In the genomic region with DNA sequence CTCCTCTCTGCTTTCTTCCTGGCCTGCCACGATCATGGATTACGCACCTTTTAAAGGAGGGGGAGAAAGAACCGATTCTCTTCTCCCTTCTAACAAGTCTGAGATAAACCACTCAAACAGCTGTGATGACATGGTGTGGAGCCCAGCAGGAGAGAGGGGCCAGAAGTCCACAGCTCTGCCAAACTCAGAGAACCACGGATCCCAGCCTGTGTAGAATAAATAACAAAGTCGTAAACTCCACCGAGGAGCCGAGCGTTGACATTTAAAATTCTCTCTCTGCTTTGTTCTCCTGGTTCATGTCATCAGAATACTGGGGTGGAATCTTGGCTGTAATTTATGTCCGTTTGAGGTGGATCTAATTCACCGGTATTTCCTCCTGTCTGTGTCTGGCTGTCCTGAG, we compare ENCODE assay signal across 16 mouse cellular contexts. TPM values are rescaled to one million over a fixed set of nuclear protein-coding genes. Genes with fewer than 3 reads are reported as not detected.
DNase-seq lines count a peak whose midpoint lies in the region; ATAC-seq lines count a peak whose summit lies in the region.
"Had no signal": no experiment of that assay in that cellular context is flagged by ENCODE, and none has a peak within 500 bp of the region (broad histone marks: within the 10 kb centered on the region; RNA-seq: fewer than 3 reads in every experiment).

No protein-coding gene starts in this region.

- no peak for ATAC-seq in hindbrain, embryonic 12.5 days (ENCODE audit: low FRiP score)
- ATAC-seq in neural tube, embryonic 11.5 days (ENCODE audit: insufficient read depth, low FRiP score, low TSS enrichment): no peak
- ATAC-seq in neural tube, embryonic 12.5 days (ENCODE audit: low FRiP score, low read depth): no peak
- ATAC-seq in CD4-positive, CD25-positive, alpha-beta regulatory T cell, adult 4 months: no peak
- ATAC-seq in heart, embryonic 12.5 days (ENCODE audit: insufficient number of reproducible peaks, low FRiP score): no peak
- ATAC-seq: Patski had no signal

- 0 out of 2 replicates have a peak overlapping the region, but pooled peaks have one; percentile 5 for H3K27ac ChIP-seq in hindbrain, embryonic 12.5 days
- no peak overlapping the region for H3K27ac ChIP-seq in hindbrain, embryonic 10.5 days
- H3K27ac ChIP-seq in neural tube, embryonic 11.5 days (ENCODE audit: low read depth, low read length): 0 out of 2 replicates have a peak overlapping the region, but pooled peaks have one; percentile 45
- 0 out of 2 replicates have a peak overlapping the region, but pooled peaks have one; percentile 50 for H3K27ac ChIP-seq in neural tube, embryonic 12.5 days
- H3K27ac ChIP-seq in heart, embryonic 12.5 days (ENCODE audit: poor library complexity, severe bottlenecking): no peak overlapping the region
- H3K27ac ChIP-seq: heart, embryonic 13.5 days; liver, embryonic 15.5 days had no signal

- H3K4me3 ChIP-seq in hindbrain, embryonic 12.5 days: no peak overlapping the region
- H3K4me3 ChIP-seq in hindbrain, embryonic 10.5 days: no peak overlapping the region
- no peak overlapping the region for H3K4me3 ChIP-seq in neural tube, embryonic 11.5 days (ENCODE audit: low read depth, low read length)
- no peak overlapping the region for H3K4me3 ChIP-seq in neural tube, embryonic 12.5 days
- H3K4me3 ChIP-seq in heart, embryonic 12.5 days: no peak overlapping the region
- H3K4me3 ChIP-seq: heart, embryonic 13.5 days; liver, embryonic 15.5 days had no signal

- no peak overlapping the region for H3K4me2 ChIP-seq in hindbrain, embryonic 12.5 days (replicated peaks)
- H3K4me2 ChIP-seq in neural tube, embryonic 11.5 days (ENCODE audit: low read depth): no peak overlapping the region
- peak overlapping the region; percentile 19; the same call in 1 of the 2 replicates for H3K4me2 ChIP-seq in neural tube, embryonic 12.5 days (replicated peaks)
- no peak overlapping the region for H3K4me2 ChIP-seq in heart, embryonic 12.5 days
- H3K4me2 ChIP-seq: heart, embryonic 13.5 days; liver, embryonic 15.5 days had no signal

- H3K36me3 ChIP-seq in hindbrain, embryonic 12.5 days: no peaks in the 10 kb centered on the region
- H3K36me3 ChIP-seq in hindbrain, embryonic 10.5 days: no peaks in the 10 kb centered on the region
- no peaks in the 10 kb centered on the region for H3K36me3 ChIP-seq in neural tube, embryonic 11.5 days (ENCODE audit: control insufficient read depth, insufficient read depth, low read length)
- H3K36me3 ChIP-seq in neural tube, embryonic 12.5 days: no peaks in the 10 kb centered on the region
- H3K36me3 ChIP-seq in heart, embryonic 12.5 days: no peaks in the 10 kb centered on the region
- H3K36me3 ChIP-seq: heart, embryonic 13.5 days; liver, embryonic 15.5 days had no signal

- DNase-seq in hindbrain, embryonic 10.5 days (ENCODE audit: low spot score): no peak
- no peak for DNase-seq in neural tube, embryonic 11.5 days (ENCODE audit: low spot score)
- DNase-seq in neural tube, embryonic 10.5 days (ENCODE audit: extremely low spot score, low spot score): no peak
- DNase-seq in thymus, postnatal 4 days: no peak
- DNase-seq: cerebellum, adult 11 months; cerebellum, postnatal 25 days; heart, postnatal 4 days; lung, postnatal 14 days; retina, postnatal 1 day had no signal

- no peaks in the 10 kb centered on the region for H3K9me3 ChIP-seq in hindbrain, embryonic 12.5 days (replicated peaks)
- H3K9me3 ChIP-seq in hindbrain, embryonic 10.5 days: no peaks in the 10 kb centered on the region
- no peaks in the 10 kb centered on the region for H3K9me3 ChIP-seq in neural tube, embryonic 11.5 days (ENCODE audit: control insufficient read depth, low read length)
- H3K9me3 ChIP-seq in neural tube, embryonic 12.5 days: no peaks in the 10 kb centered on the region
- H3K9me3 ChIP-seq in heart, embryonic 12.5 days (replicated peaks): no peaks in the 10 kb centered on the region
- H3K9me3 ChIP-seq: heart, embryonic 13.5 days; liver, embryonic 15.5 days had no signal

- peaks cover 31% of the 10 kb centered on the region for H3K27me3 ChIP-seq in hindbrain, embryonic 12.5 days
- peaks cover 48% of the 10 kb centered on the region for H3K27me3 ChIP-seq in hindbrain, embryonic 10.5 days (ENCODE audit: insufficient read depth, poor library complexity, severe bottlenecking)
- H3K27me3 ChIP-seq in neural tube, embryonic 11.5 days (ENCODE audit: control insufficient read depth, insufficient read depth, low read length): peaks cover 3% of the 10 kb centered on the region; the same call in 1 of the 2 replicates
- H3K27me3 ChIP-seq in neural tube, embryonic 12.5 days (replicated peaks): peaks cover 3% of the 10 kb centered on the region; the same call in 1 of the 2 replicates
- H3K27me3 ChIP-seq in heart, embryonic 12.5 days (replicated peaks): peaks cover 54% of the 10 kb centered on the region

- WGBS in hindbrain, embryonic 12.5 days: 55% methylated on average over 10 of the region's 10 CpGs
- WGBS in hindbrain, embryonic 10.5 days: 65% methylated on average over 10 of the region's 10 CpGs
- 34% methylated on average over 10 of the region's 10 CpGs for WGBS in neural tube, embryonic 11.5 days
- 33% methylated on average over 10 of the region's 10 CpGs for WGBS in neural tube, embryonic 12.5 days
- WGBS in heart, embryonic 12.5 days: 29% methylated on average over 10 of the region's 10 CpGs

- no peak overlapping the region for H3K9ac ChIP-seq in hindbrain, embryonic 12.5 days
- H3K9ac ChIP-seq in neural tube, embryonic 11.5 days (ENCODE audit: low read length): no peak overlapping the region; the same call in 1 of the 2 replicates
- H3K9ac ChIP-seq in neural tube, embryonic 12.5 days: no peak overlapping the region
- H3K9ac ChIP-seq in heart, embryonic 12.5 days: no peak overlapping the region
- H3K9ac ChIP-seq: heart, embryonic 13.5 days; liver, embryonic 15.5 days had no signal

- peaks cover 31% of the 10 kb centered on the region for H3K4me1 ChIP-seq in hindbrain, embryonic 12.5 days
- peaks cover 41% of the 10 kb centered on the region for H3K4me1 ChIP-seq in hindbrain, embryonic 10.5 days (replicated peaks)
- peaks cover 23% of the 10 kb centered on the region for H3K4me1 ChIP-seq in neural tube, embryonic 11.5 days (ENCODE audit: control insufficient read depth, insufficient read depth, low read length)
- peaks cover 48% of the 10 kb centered on the region for H3K4me1 ChIP-seq in neural tube, embryonic 12.5 days
- peaks cover 30% of the 10 kb centered on the region for H3K4me1 ChIP-seq in heart, embryonic 12.5 days (replicated peaks)

RNA-seq across cellular contexts. Expression of gene Tnrc6c, which starts 34.5 kb away (rescaled TPM):
- 26.3 and 28.3 TPM in 2 replicates for polyA plus RNA-seq in hindbrain, embryonic 12.5 days (2016; fragmentation: Nextera tagmentation; extraction: Ambion mirVana)
- polyA plus RNA-seq in hindbrain, embryonic 10.5 days (2016; fragmentation: Nextera tagmentation; extraction: Ambion mirVana): 11.1 and 14.4 TPM in 2 replicates
- polyA plus RNA-seq in neural tube, embryonic 11.5 days (2014; fragmentation: Nextera tagmentation; extraction: Ambion mirVana): 17.1 and 18.2 TPM in 2 replicates
- 25.0 and 26.6 TPM in 2 replicates for polyA plus RNA-seq in neural tube, embryonic 12.5 days (2016; fragmentation: Nextera tagmentation; extraction: Ambion mirVana)
- 10 to 100 TPM; 19.6 to 21.4 TPM for polyA plus RNA-seq in CD4-positive, CD25-positive, alpha-beta regulatory T cell, adult 4 months (2017; shearing (Covaris generic))
- 7.6 and 8.2 TPM in 2 replicates for polyA plus RNA-seq in heart, embryonic 12.5 days (2016; fragmentation: Nextera tagmentation; extraction: Ambion mirVana)

Comparison
In these comparisons a context has a peak if more than half of its experiments do, and no peak if none do; other contexts are left out.
1. H3K27ac ChIP-seq: peak in hindbrain, embryonic 12.5 days (single experiment), neural tube, embryonic 11.5 days (single experiment) and neural tube, embryonic 12.5 days (single experiment); none in hindbrain, embryonic 10.5 days (single experiment) and heart, embryonic 12.5 days (single experiment).